Mouse (Mus musculus) frontal cortex, adult 2 months (tissue): Measurements from ENCODE around the gene Arid3b. TPM values are rescaled to one million over a fixed set of nuclear protein-coding genes. Genes with fewer than 3 reads are reported as not detected.

Experiments
- DNase-seq, 2 experiments: peaks; one replicate each; pipeline ENCODE4 v3.0.0; 2022; ENCODE audit warnings: low spot score in 1 of 2; ENCODE audit errors: extremely low spot score in 1 of 2
- polyA plus RNA-seq: library from polyadenylated mRNA; depleted of rRNA; stranded (reverse); fragments of >200 nt; gene quantifications from 2 replicates; pipeline ENCODE4 v1.2.3, GENCODE M21; 2012

Gene Arid3b
- polyA plus RNA-seq, 1 experiment: 6.9 TPM

DNA sequence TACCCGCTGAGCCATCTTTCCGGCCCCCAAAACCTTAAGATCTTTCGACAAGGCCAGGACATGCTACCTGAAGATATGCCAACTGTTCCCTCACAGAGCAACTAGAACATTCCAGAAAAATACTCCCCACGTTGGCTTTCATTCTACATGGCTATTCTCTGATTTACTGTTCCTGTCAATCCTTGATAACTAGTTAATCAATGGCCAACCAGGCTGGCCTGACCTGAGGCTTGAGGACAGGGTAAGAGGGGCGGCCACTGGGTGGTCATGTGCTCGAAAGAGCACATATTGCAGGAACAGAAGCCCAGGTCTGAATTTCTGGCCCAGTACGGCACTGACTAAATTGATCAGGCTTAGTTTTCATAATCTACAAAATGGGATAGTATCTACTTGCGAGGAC, 39.1 kb downstream of the Arid3b start:
- no peak for DNase-seq

DNA sequence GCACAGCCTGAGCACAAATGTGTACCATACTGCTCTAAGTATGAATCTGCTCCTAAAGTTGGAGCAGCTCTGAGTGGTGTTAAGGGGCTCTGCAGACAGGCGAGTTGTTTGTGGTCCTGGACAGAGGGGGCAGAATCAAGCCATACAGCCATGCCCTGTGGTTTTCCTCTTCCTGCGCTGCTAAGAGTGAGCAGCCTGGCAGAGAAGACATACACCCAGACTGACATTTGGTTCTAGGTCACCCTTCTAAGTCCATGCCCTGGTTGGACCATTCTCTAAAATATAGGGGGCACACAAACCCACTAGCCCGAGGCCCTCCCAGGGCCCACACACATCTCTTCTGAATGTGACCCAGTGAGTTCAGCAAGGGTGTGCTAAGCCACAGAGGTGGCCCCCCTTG, 46.9 kb downstream of the Arid3b start:
- DNase-seq: no peak

DNA sequence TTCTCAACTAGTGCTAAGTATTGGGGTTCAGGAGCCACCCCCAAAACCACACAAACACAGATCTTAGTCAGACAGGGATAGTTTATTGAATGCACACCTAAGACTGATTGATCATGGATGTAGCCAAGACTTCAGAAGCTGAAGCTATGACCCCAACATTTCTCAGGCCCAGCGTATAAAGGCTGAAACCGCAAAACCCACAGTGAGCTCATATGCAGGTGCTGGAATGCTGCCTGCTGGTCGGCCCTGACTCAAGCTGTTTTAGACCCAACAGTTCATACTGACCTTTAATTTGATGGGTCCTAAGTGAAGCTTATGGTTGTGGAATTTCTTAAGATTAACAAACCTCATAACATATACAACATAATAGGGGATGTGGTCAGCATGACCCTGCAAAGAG, 53.9 kb downstream of the Arid3b start:
- no peak for DNase-seq

DNA sequence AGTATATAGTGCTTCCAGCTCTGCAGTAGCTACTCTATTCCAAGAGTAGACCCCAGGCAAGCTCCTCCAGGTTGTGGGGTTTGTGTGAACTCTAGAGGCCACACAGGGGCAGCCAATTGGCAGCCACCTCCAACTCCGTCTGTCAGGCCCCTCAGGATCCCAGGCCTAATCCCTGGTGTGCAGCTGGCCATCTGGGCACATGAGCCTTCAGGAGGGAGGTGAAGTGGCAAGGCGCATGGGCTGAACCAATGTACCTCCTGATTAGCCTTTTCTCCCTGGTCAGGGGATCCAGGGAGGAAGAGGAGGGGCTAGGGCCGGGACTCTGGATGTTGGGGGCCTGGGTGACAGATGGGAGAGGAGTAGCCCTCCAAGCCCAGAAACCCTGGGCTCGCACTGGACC, 60.9 kb downstream of the Arid3b start:
- no peak for DNase-seq

DNA sequence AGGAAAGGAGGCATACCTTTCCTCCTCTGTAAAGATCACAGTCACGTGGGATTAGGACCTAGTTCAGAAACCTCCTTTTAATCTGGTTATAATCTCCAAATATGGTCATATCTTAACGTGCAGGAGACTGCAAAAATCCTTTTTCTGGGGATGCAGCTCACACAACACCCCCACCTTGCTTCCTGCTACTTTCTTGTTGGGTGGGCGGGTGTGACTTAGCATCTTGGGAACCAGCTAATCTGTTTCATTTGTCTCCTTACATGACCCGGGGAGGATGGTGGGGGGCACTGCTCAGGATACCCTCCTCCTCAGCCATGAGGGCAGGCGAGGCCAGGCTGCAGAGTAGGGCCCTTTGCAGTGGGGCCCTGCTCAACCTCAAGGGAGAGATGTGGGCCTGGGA, 61.6 kb downstream of the Arid3b start:
- DNase-seq: peak; percentile 78 to 81

DNA sequence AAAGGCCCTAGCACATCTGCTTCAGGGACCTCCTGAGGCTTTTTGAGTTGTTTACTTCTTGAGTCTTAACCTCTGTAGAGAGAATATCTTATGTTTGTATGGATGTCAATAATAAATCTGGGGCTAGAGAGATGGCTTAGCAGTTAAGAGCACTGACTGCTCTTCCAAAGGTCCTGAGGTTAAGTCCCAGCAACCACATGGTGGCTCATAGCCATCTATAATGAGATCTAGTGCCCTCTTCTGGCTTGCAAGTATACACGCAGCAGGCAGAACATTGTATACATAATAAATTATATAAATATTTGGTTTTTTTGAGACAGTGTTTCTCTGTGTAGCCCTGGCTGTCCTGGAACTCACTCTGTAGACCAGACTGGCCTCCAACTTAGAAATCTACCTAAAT, 62.4 kb downstream of the Arid3b start:
- no peak for DNase-seq

DNA sequence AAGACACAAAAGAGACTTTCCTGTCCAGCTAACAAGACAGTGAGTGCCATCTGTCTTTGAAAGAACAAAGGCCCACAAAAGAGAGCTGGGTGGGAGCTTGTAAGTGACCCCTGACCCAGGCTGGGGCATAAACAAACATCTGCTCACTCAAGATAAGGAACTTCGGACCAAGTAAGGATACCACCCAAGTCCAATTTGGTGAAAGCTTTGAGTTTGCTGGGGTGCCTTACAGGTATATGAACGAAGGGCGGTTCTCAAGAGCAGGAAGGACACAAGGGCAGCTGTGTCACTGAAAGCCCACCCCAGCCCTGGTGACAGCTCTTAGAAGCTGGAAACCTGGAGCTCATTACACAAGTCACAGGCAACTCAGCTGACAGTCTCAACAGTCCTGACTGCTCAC, 62.8 kb downstream of the Arid3b start:
- DNase-seq: no peak

DNA sequence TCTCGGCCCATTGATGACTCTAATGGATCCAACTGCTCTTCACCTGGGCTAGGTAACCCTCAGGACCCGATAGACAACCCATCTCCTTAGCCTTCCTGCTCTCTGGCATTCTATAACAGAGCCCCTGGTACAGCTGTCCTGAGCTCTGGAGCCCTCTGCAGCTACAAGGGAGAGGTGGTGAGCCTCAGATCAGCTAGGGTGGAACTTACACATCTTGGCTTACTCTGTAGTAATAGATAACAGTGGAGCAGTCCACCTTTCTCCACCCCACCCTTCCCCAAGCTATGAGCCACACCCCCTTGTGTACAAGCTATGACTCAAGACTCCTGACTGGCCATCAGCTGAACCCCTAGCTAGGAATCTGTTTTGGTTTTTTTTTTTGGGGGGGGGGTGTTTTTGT, 65.8 kb downstream of the Arid3b start:
- DNase-seq: no peak

DNA sequence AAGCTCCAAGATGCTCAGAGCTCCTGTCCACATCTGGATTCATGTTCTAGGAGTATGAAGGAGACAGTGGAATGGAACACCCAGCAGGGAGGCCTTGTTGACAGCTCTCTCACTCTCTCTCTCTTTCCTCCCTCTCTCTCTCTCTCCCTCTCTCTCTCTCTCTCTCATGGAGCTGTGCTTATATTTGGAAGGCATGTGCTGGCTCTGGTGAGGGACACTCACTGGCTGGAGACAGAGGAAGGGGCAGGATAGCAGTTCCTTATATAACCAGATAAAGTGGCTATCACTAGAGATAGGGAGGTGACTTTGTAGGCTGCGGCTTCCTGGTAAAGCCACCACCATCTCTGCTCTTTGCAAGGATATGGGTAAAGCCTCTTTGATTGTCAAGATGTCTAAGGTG, 66.4 kb downstream of the Arid3b start:
- DNase-seq: no peak

DNA sequence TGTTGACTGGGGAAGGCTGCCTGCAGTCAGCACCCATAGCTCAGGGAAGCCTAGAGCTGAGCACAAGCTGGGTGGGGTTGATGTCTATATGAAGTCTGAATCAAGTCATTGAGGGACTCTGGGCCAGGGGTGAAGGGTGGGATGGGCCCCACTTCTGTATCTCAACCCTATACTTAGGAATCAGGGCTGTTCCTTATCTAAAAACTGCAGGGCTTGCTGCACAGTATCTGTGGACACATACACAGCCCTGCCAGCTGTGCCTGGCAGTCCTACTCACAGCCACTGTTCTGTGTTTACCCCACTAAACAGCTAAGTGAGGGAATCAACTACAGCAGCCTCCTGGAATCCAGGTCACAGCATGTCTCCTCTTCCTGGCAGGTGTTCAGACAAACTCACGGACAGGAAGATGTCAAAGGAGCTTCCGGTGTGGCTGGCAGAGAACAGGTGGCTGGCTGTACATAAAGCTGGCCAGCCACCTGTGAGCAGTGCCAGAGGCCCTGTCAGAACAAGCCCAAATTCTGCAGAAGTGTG, 67.0 kb downstream of the Arid3b start:
- no peak for DNase-seq

DNA sequence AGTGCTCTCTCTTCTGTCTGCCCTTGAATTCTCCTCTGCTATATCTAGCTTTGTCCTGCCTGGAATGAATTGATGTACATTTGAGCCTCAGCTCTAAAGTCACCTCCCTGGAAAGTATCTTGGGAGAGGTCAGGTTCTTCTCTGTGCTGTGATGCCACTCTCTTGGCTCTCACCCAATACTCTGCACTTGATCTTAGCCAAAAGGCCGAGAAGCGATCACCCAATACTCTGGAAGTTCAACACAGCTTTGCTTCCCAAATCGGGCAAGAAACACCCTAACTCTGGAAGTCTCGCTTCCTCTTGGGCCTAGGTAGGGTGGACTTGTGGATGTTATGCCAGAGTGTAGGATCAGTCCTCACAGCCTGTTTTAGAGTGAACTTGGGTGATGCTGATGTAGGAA, 69.4 kb downstream of the Arid3b start:
- no peak for DNase-seq

DNA sequence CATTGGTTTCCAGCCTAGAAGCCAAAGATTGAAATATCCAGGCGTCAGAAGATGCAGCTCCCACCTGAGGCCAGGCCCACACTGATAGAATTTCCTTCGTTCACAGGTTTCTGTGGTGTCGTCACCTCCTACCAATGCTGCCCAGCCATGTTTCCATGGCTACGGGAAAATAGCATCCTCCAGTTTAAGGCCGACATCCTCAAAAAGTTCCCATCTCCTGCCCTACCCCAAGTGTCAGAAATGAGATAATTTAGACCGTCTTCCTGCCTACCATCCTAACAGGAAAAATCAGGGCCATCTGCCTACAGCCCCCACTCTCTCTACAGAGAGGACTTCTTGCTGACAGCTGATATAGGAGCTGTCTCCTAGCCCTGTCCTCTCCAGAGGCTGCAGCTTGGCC, 70.2 kb downstream of the Arid3b start:
- DNase-seq: peak; percentile 33 to 69

DNA sequence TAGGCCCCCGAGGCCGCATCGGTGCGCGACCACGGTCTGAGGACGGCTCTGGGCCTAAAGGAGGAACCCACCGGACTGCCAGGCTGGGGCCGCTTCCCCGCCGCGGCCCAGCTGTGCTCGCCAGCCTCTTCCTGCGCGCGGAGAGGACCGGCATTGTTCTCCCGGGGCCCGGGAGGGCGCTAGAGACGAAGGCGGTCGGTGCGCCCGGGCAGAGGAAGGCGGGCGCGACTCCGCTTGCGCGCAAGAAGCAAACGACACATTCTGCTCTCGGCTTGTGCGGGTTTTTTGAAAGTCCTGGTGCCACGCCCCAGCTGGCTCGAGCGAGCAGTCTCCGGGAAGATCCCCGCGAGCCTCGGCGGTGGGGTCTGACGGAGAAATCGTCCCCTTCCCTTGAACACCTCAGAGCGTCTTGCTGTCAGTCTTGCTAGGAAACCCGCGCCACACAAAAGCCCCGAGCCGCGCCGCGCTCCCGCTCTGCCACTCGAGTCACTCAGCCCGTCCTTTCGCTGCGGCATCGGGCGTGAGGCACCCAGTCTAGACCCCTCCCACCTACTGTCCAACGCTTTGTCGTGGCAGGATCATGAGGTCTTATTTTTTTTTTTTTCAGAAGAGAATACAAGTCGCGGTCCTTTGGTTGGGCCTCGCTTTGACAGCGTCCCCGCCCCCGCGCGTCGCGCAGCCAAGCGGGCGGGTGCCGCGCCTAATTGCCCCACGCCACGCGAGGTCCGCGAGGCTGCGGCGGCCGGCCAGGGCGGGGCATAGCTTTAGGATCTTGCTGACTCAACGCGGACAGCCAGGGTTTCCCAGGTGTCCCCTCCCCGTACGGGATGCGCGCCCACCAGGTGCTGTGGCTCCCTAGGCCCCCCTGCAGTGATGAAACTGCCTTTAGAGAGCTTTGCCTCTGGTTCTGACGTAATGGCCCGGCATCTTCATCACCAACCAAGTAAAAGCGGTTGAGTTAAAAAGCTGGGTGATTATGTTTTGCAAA, 70.9 kb downstream of the Arid3b start, which contains the start of gene Clk3:
Clk3 (minus strand) TSS at position 497 of the 988 bp plus-strand sequence.
- DNase-seq: peak; percentile 57 to 78

DNA sequence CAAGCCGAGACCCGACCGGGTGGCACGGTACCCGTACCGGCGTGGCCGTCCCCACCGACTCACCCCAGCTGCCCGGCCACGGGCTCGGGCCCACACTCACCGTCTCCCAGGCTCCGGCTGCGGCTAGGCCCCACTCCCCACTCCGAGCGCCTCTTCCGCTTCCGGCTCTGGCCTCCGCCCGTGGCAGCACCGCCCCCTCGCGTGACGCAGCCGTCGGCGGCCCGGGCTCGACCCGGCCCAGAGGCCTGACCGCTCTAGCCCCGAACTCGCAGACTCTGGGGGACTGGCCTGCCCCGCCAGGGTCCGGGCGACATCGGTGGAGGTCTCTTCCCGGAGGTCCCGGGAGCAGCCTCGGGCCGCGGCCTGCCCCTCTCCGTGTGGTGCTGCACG, 71.6 kb downstream of the Arid3b start:
- peak; percentile 79 to 92 for DNase-seq

DNA sequence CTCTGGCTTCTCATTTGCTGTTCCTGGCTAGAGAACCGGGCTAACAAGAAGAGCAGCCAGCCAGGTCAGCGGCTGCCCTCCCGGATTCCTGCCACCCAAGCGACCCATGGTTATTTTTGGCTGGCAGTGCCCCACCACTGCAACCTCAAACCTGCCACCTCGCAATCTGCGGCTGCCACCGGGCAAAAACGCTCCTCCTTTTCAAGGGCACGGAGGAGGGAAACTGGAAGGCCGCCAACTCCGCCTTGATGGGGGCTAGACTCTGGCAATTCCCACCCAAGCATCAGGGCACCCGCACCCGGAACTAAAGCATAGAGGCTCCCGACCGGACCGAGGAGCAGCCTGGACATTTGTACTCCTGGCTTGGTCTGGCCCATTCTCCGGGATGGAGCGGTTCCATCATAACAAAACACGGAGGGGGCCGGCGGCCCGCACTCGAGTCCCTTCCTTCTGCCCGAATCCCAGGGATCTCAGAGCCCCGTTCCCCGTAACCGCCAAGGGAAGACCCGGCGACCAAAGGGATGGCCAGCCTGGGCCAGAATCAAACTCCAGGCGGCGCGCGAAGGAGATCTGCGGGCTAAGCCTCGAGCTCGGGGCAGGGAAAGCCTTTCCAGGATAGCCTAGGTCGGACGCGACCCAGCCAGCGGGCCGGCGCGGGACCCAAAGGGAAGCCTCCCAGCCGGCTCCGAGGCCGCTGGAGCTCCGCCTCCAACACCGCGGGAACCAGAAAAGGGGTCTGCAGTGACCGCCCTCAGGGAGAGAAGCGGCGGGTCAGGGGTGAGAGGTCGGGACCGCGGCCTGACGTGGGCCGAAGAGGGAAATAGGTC, 72.2 kb downstream of the Arid3b start:
- peak; percentile 44 to 88 for DNase-seq

DNA sequence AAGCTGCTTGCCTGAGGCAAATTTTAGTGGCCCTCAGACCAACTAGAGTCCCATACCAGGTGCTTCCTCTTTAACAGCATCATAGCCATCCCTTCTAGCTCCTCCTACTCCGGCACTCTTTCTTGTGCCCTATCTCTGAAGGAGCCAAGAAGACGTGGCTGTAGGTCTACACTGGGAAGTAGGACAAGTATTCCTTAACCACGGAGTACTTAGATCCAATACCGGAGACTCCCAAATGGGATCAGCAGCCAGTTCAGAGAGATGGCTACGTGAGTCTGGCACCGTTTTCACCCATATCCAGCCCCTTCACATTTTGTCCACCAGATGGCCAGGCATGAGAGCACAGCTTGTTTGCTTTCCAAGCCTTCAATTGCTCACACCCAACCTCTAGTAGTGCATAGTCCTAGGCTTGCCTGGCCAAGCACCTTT, 74.0 kb downstream of the Arid3b start:
- peak in 1 of 2 experiments; percentile 51 for DNase-seq

DNA sequence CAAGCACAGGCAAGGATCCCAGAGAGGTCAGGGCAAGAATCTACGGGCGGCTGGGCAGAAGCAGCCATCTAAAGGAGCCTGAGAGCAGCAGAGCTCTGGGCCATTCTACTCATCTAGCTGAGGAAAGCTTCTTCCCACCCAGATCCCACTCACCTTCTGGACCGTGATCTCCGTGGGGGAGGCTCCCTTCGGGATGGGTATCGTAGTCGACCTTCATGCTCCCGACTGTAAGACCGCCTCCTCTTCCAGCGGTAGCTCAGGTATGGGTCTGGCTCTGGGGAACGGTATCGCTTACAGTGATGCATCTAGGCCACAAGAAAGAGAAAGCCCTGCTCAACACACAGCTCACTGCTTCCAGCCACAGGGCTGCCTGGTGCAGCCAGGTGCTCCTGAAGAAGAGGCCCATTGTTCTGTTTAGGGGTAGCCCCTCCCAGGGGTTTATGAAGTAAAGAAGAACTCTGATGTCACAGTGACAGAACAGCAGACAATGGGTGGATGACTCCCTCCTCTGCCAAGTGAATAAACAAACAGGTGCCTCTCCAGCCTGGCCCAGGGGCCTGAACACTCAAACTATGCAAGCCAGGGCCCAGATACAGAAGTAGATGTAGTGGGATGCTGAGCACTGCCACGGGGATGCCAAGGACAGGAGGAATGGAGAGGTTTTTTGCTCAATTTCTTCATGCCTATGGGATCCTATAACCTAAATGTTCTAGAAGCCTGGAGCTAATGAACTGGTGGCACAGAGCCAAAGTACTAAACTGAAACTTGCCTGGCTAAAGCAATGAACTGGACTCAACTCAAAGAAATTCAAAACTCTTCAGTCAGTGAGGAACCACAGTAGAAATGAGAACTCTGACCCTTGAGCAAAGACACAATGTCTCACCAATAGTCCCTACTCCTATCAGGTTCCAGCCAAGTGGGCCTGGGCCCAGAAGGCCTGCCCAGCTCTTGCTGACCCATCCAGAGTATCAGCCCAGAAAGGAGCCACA, 74.7 kb downstream of the Arid3b start:
- no peak for DNase-seq

DNA sequence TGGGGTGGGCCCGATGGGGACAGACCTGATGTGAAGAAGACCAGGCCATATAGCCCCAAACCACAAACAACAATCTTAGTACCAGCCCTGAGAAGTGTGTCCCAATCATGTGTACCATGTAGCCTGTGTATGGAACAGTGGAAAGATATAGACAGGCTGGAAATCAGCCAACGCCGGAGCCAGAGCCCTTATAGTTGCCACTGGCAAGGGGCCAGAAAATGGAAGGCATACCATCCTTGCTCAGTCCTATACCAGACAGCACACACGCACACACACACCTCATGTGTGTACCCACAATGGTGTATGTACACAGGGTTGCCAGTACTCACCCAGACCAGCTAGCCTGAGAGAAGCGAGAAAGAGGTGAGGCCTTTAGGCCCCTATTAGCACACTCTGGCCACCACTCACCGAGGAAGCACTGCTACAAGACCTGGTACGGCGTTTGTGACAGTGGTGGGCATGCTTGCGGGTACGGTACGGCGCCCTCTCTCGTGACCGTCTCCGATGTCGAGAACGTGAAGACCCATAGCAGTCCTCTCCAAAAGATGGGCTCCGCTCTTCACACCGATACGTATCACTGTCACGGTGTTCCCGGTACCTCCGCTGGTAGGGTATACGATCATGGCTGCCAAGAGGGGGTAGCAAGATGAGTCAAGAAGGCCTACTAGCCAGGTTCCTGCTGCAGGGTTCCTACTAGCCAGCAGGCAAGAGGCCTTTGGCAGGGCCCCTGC, 76.0 kb downstream of the Arid3b start:
- no peak for DNase-seq

DNA sequence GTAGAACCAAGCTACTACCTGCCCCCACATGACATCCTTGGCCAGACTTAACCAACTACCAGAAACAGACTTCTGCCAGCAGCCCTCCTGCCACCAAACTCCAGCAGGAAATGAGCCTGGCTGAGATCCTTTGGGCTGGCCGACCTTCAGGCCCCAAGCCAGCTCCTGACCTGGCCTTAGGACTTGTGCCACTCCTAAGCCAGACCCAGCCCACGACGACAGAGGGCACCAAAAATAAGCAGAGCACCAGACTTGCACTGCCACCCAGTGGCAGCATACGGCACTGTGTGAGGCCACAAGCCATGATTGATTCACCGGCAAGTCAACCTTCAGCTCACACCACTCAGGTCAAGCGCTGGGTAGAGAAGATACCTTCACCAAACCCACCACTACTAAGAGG, 77.3 kb downstream of the Arid3b start:
- peak; percentile 38 to 76 for DNase-seq
